Mouse (Mus musculus): Measurements from ENCODE around the gene Glb1l.
A peak's percentile ranks its signal among the peaks of the same experiment; 100 is the strongest.

The Glb1l gene

DNA sequence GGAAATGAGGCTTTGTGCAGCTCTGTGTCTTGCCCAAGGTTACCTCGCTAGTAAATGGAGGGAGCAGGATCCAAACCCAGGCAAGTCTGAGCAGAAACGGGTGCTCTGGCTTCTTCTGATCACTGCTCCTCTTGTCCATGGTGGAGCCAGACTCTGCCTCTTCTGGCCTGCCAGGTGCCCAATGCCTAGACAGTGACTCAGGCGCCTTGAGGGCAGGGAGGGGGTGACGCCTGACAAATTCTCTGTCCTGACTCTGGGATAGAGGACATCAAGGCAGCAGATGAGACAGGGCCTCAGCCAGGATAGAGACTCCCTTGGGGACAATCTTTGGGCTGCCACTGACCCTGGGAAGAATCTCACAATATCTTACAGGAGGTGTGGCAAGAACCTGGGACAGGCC is 20.6 kb upstream of the Glb1l start:
- DNase-seq (ENCODE audit: low spot score) = no peak

DNA sequence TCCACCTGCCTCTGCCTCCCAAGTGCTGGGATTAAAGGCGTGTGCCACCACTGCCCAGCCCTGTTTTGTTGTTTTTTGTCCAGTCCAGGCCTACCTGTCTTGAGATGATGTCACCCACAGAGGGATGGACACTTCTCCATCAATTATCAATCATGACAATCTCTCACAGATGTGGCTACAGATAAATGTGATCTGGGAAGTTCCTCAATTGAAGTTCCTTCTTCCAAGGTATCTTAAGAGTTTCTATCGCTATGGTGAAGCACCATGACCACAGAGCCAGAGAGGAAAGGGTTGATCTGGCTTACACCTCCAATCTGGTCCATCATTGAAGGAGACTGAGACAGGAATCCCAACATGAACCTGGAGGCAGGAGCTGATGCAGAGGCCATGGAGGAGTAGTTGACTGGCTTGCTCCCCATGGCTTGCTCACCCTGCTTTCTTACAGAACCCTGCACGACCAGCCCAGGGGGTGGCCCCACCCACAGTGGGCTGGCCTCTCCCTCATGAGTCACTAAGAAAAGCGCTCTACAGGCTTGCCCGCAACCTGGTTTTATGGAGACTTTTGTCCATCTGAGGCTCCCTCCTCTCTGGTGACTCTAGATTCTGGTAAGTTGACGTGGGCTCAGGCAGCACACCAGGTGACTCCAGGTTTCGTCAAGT is 19.9 kb upstream of the Glb1l start:
- no peak for DNase-seq (ENCODE audit: low spot score)

DNA sequence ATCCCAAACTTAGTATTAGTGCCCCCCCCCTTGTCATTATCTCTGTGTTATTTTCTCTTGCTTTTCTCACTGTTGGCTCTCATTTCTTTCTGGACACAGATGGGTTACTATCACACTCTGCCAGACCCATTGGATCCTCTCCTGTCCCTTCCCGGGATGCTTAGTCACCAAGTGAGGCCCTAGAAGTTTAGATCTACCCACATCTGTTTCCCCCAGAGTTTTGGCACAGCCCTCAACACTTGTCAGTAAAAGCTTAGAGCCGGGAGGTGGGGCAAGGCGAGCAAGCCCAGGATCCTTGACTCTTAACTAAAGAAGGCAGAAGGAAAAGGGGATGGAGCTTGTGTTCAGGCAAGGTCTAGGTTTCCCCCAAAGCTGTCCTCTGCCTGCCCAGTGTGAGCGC is 18.5 kb upstream of the Glb1l start:
- DNase-seq (ENCODE audit: low spot score) = no peak

DNA sequence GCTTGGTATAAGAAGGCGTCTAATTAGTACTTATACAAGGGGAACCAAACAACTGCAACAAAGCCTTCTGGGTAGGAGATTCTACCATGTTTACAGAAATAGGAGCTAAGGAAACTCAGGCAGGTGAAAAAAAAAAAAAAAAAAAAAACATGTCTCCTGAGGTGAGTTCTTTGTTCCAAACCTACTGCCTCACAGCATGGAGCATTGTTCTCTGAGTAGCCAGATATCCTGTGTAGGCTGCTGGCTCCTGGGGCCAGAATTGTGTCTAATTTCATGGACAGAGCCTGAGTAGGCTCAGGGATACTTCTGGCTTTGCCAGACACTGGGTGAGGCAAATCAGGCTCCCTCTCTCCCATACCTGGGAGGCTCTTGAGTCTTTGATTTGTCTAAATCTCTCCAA is 17.0 kb upstream of the Glb1l start:
- no peak for DNase-seq (ENCODE audit: low spot score)

DNA sequence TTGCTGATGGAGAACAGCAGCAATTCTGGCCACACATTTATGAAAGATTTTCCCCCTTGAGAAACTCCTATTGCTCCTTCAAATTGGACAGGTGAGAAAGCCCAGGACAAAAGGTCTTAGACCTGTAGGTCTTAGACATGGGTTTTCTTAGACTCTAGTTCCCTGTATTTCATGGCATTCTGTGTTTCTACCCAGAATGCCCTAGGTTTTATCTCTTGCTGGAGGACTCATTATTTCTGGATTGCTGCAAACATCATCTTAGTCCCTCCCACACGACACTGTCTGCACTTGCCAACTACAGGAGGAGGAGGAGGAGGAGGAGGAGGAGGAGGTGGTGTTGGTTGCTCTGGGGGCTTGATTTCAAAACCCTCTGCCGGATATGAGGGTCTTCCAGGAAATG is 15.5 kb upstream of the Glb1l start:
- no peak for DNase-seq (ENCODE audit: low spot score)

DNA sequence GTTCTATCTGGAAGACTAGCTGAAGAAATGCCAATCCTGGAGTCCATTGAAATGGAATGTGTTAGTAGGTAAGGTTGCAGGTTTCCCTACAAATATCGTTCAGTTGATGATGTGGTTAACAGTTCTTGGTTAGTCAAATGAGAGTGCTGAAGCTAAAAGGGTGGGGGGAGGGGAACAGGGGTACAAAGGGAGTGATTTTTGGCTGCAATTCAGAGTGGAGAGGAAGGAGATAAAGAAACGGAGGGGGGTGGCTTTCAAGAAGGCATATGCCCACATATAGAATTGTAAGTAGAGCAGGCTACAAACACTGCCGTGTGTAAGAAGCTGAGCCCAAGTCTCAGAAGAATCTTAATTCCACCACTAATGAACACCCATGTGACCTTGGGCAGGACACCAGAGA is 14.9 kb upstream of the Glb1l start:
- no peak for DNase-seq (ENCODE audit: low spot score)

DNA sequence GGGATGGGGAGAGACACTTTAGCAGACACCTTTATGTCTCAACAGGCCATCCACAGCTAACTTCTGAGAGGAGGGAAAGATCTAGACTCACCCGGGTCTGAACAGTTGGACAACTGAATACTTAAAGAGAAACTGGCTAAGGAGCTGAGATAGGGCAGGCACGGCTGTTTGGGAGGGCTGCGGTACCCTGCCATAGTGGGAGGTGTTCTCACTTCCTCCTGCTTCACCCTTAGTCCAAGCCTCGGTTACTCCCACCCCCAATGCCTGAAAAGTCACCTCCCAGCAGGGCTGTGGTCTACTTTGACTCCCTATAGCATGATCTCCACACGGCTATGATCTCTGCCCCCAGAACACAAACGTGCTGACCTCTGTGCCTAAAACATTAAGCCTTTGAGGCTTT is 12.9 kb upstream of the Glb1l start:
- no peak for DNase-seq (ENCODE audit: low spot score)

DNA sequence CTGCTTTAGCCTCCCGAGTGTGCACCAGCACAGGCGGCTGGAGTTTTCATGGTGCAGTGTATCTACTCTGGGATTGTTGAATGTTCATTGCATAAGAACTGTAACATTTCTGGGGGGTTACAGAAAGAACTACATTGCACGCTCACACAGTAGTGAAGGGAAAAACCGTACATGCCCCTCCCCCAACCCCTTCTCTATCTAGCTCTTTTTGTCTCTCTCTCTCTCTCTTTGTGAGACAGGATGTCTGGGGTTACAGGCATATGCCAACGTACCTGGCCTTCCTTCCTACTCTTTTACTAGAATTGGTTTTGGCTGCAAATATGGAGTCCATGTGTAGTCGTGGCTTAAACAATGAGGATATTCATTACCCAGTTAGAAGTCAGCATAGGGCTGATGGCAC is 12.3 kb upstream of the Glb1l start:
- no peak for DNase-seq (ENCODE audit: low spot score)

DNA sequence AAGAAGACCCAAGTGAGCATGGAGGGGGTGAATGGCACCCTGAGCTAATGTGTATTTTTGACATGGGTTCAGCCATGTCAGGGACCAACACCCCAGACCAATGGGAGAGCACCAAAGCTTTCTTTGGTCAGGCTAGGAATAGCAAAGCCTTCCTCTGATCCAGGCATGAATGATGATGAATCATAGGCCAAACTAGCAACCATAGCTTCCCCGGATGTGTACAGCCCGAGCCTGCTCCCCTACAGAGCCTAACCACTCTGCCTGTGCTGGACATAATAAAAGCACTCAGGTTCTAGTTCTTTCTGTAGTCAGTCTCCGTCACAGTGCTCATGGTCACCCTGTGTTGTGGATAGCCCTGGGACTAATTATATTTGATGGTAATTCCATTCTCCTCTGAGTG is 10.9 kb upstream of the Glb1l start:
- DNase-seq (ENCODE audit: low spot score) = no peak

DNA sequence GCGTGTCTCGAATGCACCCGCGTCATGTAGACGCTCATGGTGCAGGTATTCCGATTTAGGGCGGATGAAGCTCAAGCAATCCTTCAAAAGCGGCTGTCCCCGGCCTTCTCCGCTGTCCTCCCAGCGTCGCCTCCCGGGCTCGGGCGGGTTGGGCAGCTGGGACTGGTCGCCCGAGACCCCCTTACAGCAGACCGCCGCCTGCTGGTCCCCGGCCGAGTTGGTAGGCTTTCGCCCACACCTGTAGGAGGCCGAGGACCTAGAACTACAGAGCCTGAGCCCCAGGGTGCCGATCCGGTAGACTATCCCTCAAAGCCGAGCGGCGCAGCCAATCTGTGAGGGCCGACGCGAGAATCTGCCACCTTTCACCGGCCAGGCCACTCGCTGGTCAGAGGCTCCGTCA is 8.9 kb upstream of the Glb1l start, which contains the start of gene Tuba4a:
Gene Tuba4a (minus strand): TSS at position 335 of the 400 bp plus-strand sequence.
- DNase-seq (ENCODE audit: low spot score) = no peak

DNA sequence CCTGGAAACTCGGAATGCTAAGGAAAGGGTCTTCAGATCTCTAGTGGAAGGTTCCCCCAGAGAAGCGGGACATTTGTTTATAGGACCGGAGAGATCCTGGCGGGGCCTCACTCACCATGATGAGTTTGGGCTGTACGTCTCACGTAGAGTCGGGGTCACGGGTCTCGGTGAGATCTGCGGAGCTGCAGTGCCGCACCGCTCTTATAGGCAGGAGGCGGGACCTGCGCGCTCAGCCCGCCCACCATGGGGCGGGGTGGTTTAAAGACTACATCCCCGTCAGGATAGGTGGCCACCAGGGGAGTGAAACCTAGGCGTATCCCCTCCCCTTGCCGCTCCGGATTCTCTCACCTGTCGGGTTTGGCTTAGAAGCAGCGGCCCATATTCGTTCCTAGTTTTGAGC is 8.5 kb upstream of the Glb1l start:
- DNase-seq (ENCODE audit: low spot score) = peak; percentile 76

DNA sequence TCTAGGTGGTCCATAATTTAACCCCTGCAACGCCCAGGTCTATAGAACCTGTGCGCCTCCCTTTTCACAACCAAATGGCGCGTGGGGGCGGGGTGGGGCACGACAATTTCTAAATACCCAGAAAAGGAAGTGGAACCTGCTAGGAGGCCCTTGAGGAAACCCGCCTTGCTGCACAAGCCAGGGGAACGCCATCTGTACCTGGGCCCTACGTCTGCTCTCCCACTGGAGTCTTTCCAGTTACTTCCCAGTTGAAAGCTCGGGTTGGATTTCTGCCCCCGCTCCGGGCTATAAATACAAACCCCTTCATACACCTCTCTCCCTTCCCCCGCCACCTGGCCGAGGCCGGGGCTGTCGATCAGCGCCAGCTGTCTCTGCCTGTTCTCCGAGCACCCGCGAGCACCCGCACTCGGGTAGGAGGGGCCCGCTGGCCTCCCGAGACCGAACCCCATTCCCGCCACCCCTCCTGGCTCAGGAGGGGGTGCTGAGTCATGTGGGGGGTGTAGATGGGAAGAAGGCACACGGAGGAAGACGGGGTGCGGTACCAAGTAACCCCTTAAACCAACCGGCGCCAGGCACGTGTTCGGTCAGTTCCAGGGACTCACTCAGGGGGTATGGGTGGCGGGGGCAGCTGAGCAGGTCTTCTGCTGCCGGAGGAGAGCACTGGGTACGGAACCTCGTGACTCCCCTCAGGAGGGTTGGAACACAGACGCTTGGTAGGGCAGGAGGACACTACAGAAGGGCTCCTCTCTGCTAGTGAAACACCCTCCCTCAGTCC is 7.8 kb upstream of the Glb1l start:
- no peak for DNase-seq (ENCODE audit: low spot score)

DNA sequence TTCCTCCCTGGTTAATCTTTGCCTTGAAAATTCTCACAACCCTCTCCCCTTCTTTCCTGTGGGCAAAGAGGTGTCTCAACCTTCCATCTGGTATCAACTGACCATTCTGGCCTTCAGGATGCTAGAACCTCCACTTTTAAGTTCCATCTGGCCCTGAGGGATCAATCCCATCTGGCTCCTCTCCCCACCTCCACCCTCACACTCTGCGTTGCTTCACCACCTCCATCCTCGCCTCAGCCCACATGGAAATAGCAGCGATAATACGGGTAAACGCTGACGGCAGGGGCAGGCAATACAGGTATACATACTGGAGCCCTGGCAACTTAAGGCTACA is 7.2 kb upstream of the Glb1l start:
- no peak for DNase-seq (ENCODE audit: low spot score)

DNA sequence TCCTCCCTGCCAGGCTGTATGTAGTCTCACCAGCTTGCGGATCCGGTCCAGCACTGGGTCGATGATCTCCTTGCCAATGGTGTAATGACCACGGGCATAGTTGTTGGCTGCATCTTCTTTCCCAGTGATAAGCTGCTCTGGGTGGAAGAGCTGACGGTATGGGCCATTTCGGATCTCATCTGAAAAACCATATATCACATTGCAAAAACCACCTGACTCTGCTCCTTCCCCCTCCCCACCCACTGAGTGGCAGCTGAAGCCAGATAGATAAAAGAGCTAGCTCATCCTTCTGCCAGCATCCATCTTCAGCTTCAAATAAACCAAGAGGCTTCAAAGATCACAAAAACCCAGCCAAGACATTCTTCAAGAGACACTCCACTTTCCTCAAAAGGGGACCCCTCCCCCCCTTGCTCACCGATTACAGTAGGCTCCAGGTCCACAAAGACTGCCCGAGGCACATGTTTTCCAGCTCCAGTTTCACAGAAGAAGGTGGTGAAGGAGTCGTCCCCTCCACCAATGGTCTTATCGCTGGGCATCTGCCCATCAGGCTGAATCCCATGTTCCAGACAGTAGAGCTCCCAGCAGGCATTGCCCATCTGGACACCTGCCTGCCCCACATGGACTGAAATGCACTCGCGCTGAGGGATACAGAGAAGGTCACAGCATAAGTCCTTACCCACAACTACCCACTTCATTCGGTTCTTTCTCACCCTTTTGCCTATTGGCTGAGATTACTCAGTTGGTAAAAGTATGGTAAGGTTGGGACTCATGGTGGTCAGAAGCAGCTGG is 6.4 kb upstream of the Glb1l start:
- no peak for DNase-seq (ENCODE audit: low spot score)

DNA sequence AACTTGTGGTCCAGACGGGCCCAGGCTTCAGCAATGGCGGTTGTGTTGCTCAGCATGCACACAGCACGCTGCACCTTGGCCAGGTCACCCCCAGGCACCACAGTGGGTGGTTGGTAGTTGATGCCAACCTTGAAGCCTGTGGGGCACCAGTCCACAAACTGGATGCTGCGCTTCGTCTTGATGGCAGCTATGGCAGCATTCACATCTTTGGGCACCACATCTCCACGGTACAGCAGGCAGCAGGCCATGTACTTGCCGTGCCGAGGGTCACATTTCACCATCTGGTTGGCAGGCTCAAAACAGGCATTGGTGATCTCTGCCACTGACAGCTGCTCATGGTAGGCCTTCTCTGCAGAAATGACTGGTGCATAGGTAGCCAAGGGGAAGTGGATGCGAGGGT is 5.2 kb upstream of the Glb1l start:
- no peak for DNase-seq (ENCODE audit: low spot score)

DNA sequence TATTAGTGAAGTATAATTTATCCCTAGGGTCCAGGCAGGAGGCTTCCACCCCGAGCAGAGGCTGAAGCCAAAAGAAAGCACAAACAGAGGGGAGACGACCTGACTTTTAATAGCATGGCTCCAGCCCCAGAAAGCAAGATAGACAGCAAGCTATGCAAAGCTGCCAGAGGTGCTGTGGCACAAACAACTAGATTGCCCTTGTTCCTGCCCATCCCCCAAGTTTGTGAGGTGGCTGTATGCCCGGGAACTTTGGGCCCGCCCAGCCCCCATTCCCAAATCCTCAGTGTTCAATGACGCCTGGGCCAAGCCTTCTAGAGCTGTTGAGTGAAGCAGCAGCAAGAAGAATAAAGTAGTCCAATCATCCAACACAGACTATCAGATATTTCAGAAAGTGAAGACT is 4.3 kb upstream of the Glb1l start:
- no peak for DNase-seq (ENCODE audit: low spot score)

DNA sequence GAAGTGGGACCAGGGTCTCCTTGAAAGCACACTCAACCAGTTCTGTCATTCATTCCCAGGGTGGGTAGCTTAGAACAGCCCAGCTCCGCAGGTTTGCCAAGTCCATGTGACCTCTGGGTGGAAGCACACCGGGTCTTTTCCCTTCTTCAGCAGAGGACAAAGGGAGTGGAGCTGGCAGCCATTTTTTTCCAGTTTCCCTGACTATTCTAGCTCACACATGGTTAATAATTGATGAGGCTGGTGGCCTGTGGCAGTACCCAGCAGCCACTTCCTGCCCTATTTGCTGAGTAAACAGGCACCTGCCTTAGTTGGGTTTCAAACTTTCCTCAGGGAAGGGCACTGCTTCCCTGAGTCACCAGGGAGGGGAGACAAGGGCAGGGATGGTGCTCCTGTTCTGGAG is 3.8 kb upstream of the Glb1l start:
- DNase-seq (ENCODE audit: low spot score) = no peak

DNA sequence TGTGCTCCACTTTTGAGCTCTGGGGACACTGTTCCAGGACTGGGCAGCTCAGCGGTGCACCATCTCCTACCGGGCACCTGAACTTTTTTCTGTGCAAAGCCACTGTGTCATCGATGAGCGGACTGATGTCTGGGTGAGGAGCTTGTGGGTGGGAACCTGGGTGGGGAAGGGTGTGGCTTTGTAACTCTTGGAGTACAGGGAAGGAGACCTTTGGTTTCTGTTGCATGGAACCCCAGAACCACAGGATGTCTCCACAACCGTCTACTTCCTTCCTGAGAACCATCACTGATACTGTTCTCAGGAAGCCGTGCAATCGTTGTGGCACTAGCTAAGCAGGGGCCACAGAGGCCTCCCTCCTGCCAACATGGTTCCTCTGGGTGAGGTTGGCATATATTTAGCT is 2.5 kb upstream of the Glb1l start:
- no peak for DNase-seq (ENCODE audit: low spot score)

DNA sequence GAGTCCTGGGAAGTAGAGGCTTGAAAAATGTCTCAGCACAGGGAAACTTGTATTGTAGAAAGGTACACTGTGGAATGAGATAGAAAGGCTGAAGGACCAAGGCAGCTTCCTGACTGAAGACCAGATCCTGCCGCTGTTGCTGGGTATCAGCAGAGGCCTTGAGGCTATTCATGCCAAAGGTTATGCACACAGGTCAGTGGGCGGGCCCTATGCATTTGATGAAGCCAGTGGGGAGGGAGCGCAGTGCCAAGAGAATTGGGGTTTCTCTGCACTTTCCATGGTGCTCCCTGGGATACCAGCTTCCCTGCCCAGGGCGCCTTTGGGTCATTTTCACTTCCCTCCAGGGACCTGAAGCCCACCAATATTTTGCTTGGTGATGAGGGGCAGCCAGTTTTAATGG is 1.9 kb upstream of the Glb1l start:
- DNase-seq (ENCODE audit: low spot score) = no peak

DNA sequence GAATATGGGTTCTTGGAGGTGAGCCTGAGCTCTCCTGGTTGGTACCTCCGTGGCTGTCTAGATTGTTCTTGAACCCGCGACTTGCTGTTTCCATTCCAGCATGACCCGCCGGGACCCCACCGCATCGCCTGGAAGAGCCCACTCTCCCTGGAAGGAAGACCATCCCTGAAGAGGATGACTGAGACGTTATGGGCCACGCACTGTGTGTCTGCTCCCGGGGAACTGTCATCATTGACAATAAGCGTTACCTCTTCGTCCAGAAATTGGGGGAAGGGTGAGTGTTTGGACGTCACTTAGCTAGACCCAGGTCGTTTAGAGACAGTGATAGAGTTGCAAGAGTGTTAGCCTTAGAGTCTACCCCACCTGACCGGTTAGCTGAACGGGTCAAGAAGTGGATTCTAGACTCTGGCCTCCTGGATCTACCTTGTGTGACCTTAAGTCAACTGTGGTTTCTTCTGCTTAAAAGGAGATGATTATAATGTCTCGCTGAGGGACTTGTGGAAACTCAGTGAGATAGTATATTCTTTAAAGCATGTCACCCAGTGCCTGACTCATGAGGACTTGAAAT is 612 bp upstream of the Glb1l start:
- DNase-seq (ENCODE audit: low spot score) = no peak

DNA sequence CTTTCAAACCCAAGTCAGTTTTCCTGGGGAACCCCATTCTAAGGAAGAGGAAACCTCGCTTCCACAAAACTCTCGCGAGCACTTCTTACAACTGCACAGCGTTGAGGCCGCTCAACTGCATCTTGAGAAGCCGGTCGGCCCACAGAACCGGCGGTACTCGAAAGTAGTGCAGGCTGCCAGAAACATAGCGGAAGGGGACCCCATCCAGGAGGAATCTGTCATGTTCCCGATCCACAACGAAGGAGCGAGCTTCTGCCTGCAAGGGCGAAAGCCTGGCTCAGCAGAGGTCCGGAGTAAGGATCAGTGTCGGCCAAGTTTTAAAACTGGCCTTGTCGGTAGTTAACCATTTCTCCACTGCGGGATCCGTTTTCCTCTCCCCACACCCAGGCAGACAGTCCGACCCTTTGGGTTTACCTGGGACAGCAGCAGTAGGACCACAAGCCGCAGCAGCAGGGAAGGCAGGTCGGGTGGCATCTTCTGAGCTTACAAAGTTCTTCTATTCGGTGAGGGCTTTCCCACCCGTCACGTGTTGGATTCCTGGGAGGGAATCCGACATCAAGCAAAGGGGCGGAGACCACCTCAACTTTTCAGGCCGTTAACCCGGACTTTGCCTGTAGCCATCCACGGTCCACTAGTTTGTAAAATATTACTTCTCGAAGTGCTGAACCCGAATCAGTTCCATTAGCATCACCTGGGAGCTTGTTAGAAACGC is 1.5 kb downstream of the Glb1l start:
- DNase-seq (ENCODE audit: low spot score) = no peak

DNA sequence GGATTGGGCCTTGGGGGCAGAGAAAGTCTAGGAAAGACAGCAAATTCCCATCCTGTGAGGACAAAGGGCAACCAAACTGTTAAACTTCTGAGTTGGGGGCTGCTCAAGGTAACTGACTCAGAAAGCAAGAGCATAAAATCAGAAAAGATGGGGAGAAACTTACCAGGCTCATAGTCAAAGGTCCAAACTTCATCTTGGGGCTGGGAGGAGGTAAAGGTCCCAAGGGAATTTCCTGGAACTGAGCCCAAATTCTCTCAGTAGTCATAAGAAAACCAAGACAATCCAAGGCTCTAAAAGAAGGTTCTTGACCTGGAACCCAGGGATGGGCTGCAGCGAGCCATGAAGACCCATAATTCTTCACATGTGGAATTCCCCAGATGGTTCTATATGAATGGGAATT is 9.4 kb downstream of the Glb1l start:
- no peak for DNase-seq (ENCODE audit: low spot score)

All from testis, postnatal 14 days (tissue).